Mouse (Mus musculus) embryonic fibroblast, embryonic 13.5 days (primary cell): ENCODE data around the gene Xirp1.

Source experiments
- CTCF ChIP-seq: IDR thresholded peaks from 2 replicates; pipeline ENCODE4 v1.5.1; 2011; ENCODE audit warnings: mild to moderate bottlenecking, control low read depth, low read length, moderate library complexity, borderline replicate concordance; ENCODE audit not compliant: insufficient read depth
- POLR2A ChIP-seq: IDR thresholded peaks from 2 replicates; pipeline ENCODE4 v1.6.1; 2011; ENCODE audit warnings: low read depth, mild to moderate bottlenecking, control low read depth, low read length, moderate library complexity

GRCm38 (mm10) chr9:119981183-119982179, 41.9 kb downstream of the Xirp1 start:
- TF ChIP-seq CTCF (no peak), POLR2A (peak; percentile 44)
